Mouse (Mus musculus) embryonic facial prominence, embryonic 12.5 days (tissue): Measurements from ENCODE around the gene Cntfr. TPM values are rescaled to one million over a fixed set of nuclear protein-coding genes. Genes with fewer than 3 reads are reported as not detected.

ENCODE experiments used
- ATAC-seq: fragments of 200-750 bp; cut with Nextera tagmentation; 2 replicates; pipeline ENCODE4 v1.8.0; 2017; ENCODE audit not compliant: insufficient number of reproducible peaks, insufficient read depth, low FRiP score, low TSS enrichment
- H3K27ac ChIP-seq: fragments of 300-500 bp; sonication (generic); 2 replicates; pipeline ENCODE4 v1.5.1; 2016; ENCODE audit warnings: mild to moderate bottlenecking
- H3K27me3 ChIP-seq: fragments of 300-500 bp; sonication (generic); 2 replicates; pipeline ENCODE4 v1.6.1; 2016; ENCODE audit warnings: mild to moderate bottlenecking, moderate library complexity
- H3K36me3 ChIP-seq: fragments of 300-500 bp; sonication (generic); 2 replicates; pipeline ENCODE4 v1.6.1; 2016; ENCODE audit warnings: mild to moderate bottlenecking
- H3K4me1 ChIP-seq: fragments of 300-500 bp; sonication (generic); 2 replicates; pipeline ENCODE4 v1.6.1; 2016
- H3K4me2 ChIP-seq: fragments of 300-500 bp; sonication (generic); replicated peaks from 2 replicates; pipeline ENCODE4 v1.6.1; 2016; ENCODE audit warnings: mild to moderate bottlenecking, moderate library complexity
- H3K4me3 ChIP-seq: fragments of 300-500 bp; sonication (generic); 2 replicates; pipeline ENCODE4 v1.5.1; 2016; ENCODE audit warnings: mild to moderate bottlenecking
- H3K9ac ChIP-seq: fragments of 300-500 bp; sonication (generic); 2 replicates; pipeline ENCODE4 v1.6.1; 2016; ENCODE audit warnings: mild to moderate bottlenecking, moderate library complexity
- H3K9me3 ChIP-seq: fragments of 300-500 bp; sonication (generic); 2 replicates; pipeline ENCODE4 v1.6.1; 2016; ENCODE audit warnings: mild to moderate bottlenecking, moderate library complexity
- WGBS: fragments of 180-500 bp; shearing (Covaris S2); methylation state at CpG from one replicate; pipeline ENCODE4 v1.1.7; 2016; 5-methylcytosine and 5-hydroxymethylcytosine counted together
- polyA plus RNA-seq: library from polyadenylated mRNA; unstranded; fragments of >200 nt; fragmentation: Nextera tagmentation; extraction: Ambion mirVana; gene quantifications from 2 replicates; pipeline ENCODE4 v1.2.1, GENCODE M21; 2016

Gene Cntfr
- polyA plus RNA-seq, 1 experiment from 2014 or later = 14.9 TPM

GRCm38 (mm10) chr4:41673186-41673585 is 23.7 kb downstream of the Cntfr start:
- no peak overlapping the region for H3K4me3 ChIP-seq
- peaks cover 37% of the 10 kb centered on the region for H3K4me1 ChIP-seq
- H3K27me3 ChIP-seq = no peaks in the 10 kb centered on the region
- H3K36me3 ChIP-seq = 0 out of 2 replicates have a peak, but pooled peaks cover 4% of the 10 kb centered on the region
- no peak overlapping the region for H3K4me2 ChIP-seq
- WGBS = 66% methylated on average over 19 of the region's 19 CpGs
- no peaks in the 10 kb centered on the region for H3K9me3 ChIP-seq
- ATAC-seq = no peak
- no peak overlapping the region for H3K9ac ChIP-seq
- no peak overlapping the region for H3K27ac ChIP-seq

GRCm38 (mm10) chr4:41672522-41672963 is 24.3 kb downstream of the Cntfr start:
- Histone ChIP-seq H3K9ac (no peak overlapping the region), H3K4me3 (no peak overlapping the region), H3K4me1 (peaks cover 33% of the 10 kb centered on the region), H3K36me3 (0 out of 2 replicates have a peak, but pooled peaks cover 4% of the 10 kb centered on the region), H3K27me3 (no peaks in the 10 kb centered on the region), H3K27ac (0 out of 2 replicates have a peak overlapping the region, but pooled peaks have one; percentile 26), H3K9me3 (no peaks in the 10 kb centered on the region), H3K4me2 (no peak overlapping the region)
- ATAC-seq = 0 out of 2 replicates have a peak, but pooled peaks have one; percentile 4
- 39% methylated on average over 8 of the region's 8 CpGs for WGBS

GRCm38 (mm10) chr4:41671963-41672480 is 24.9 kb downstream of the Cntfr start:
- H3K4me2 ChIP-seq = 0 out of 2 replicates have a peak overlapping the region, but pooled peaks have one; percentile 8
- 0 out of 2 replicates have a peak overlapping the region, but pooled peaks have one; percentile 26 for H3K27ac ChIP-seq
- no peaks in the 10 kb centered on the region for H3K27me3 ChIP-seq
- H3K36me3 ChIP-seq = 0 out of 2 replicates have a peak, but pooled peaks cover 4% of the 10 kb centered on the region
- peaks cover 28% of the 10 kb centered on the region for H3K4me1 ChIP-seq
- no peak overlapping the region for H3K4me3 ChIP-seq
- WGBS = 11% methylated on average over 8 of the region's 8 CpGs
- H3K9me3 ChIP-seq = no peaks in the 10 kb centered on the region
- H3K9ac ChIP-seq = no peak overlapping the region
- ATAC-seq = peak; percentile 44; the same call in 1 of the 2 replicates

DNA sequence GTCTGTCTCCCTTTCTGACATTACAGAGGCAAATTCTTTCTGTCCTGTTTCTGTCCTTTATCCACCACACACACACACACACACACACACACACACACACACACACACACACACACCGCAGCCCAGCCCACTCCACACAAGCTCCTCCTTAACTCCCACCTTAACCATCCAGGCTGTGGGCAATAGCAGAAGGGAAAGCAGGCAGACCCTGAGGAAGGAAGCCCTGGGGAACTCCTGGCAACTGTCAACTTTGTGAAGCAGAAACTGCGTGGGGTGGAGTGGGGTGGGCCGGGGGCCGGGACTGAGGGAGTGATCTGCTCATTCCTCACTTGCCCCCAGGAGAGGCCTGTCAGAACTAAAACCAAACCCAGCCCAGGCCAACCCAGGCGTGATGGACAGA is 25.4 kb downstream of the Cntfr start:
- no peak for ATAC-seq
- Histone ChIP-seq H3K9ac (no peak overlapping the region), H3K36me3 (0 out of 2 replicates have a peak, but pooled peaks cover 4% of the 10 kb centered on the region), H3K4me3 (no peak overlapping the region), H3K27me3 (no peaks in the 10 kb centered on the region), H3K27ac (no peak overlapping the region), H3K4me1 (peaks cover 27% of the 10 kb centered on the region), H3K9me3 (no peaks in the 10 kb centered on the region), H3K4me2 (no peak overlapping the region)
- WGBS = 27% methylated on average over 5 of the region's 5 CpGs

- Histone ChIP-seq H3K9me3 (no peaks in the 10 kb centered on the region), H3K4me1 (peaks cover 23% of the 10 kb centered on the region), H3K27me3 (no peaks in the 10 kb centered on the region), H3K36me3 (0 out of 2 replicates have a peak, but pooled peaks cover 4% of the 10 kb centered on the region), H3K9ac (no peak overlapping the region), H3K27ac (no peak overlapping the region), H3K4me2 (no peak overlapping the region), H3K4me3 (no peak overlapping the region)
- no peak for ATAC-seq
- WGBS = 84% methylated on average over 18 of the region's 18 CpGs
Observed at GRCm38 (mm10) chr4:41670836-41671235, 26.1 kb downstream of the Cntfr start.

DNA sequence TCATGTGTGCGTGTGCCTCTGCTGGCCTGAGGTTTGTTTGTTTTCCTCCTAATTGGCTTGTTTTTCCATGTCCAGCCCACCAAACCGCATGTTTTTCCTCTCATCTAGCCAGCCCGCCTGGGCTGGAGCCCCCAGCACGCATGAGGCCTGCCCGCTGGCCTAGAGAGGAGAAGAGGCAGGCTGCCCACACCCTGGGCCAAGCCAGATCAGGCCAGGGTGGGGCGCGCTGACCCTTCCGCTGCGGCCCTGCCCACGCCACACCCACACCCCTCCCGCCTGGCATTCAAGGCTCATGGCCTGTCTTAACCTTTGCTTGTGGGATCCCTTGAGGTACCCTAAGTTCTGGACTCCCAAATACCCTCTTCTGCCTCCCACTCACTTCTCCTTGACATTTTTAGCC is 30.2 kb downstream of the Cntfr start:
- Histone ChIP-seq H3K4me3 (no peak overlapping the region), H3K27me3 (peaks cover 3% of the 10 kb centered on the region; the same call in 1 of the 2 replicates), H3K36me3 (0 out of 2 replicates have a peak, but pooled peaks cover 7% of the 10 kb centered on the region), H3K4me2 (no peak overlapping the region), H3K9me3 (no peaks in the 10 kb centered on the region), H3K4me1 (peaks cover 48% of the 10 kb centered on the region), H3K9ac (no peak overlapping the region), H3K27ac (no peak overlapping the region)
- no peak for ATAC-seq
- 74% methylated on average over 11 of the region's 11 CpGs for WGBS

DNA sequence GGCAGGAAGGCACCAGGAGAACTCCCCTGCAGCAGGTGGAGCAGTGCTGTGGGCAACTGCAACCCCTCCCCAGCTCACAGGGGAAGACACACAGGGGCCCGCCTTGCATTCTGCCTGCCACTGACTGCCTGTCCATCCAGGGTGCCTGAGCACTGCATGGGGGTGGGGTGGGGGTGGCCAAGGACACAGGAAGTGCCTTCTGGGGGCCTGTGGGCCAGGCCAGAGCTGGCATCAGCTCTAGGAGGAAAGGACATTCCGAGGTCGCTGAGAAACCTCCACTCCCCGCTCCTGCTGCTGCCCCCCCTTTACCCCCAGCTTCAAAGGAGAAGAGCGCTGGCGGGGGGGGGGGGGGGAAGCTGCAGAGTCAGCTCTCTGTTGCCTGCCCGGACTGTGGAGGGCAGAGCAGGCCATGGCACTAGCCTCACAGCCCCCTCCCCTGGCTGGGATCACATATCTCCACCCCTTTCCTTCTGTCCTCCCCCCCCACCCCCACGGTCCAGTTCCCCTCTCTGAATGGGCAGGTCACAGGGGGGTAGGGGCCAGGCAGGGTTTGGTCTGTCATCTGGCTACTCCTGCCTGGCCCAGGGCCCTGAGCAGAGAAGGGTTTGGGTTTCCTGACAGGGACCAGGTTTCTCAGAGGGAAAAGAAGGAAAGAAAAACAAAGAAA is 31.7 kb downstream of the Cntfr start:
- Histone ChIP-seq H3K4me2 (peak overlapping the region; percentile 12), H3K4me1 (peaks cover 58% of the 10 kb centered on the region), H3K36me3 (0 out of 2 replicates have a peak, but pooled peaks cover 3% of the 10 kb centered on the region), H3K9me3 (no peaks in the 10 kb centered on the region), H3K27ac (peak overlapping the region; percentile 80), H3K9ac (peak overlapping the region; percentile 19; the same call in 1 of the 2 replicates), H3K27me3 (peaks cover 3% of the 10 kb centered on the region; the same call in 1 of the 2 replicates), H3K4me3 (no peak overlapping the region)
- 2% methylated on average over 7 of the region's 8 CpGs for WGBS
- 0 out of 2 replicates have a peak, but pooled peaks have one; percentile 22 for ATAC-seq

GRCm38 (mm10) chr4:41664533-41664932 is 32.4 kb downstream of the Cntfr start:
- Histone ChIP-seq H3K9ac (no peak overlapping the region), H3K9me3 (no peaks in the 10 kb centered on the region), H3K27ac (peak overlapping the region; percentile 80; the same call in 1 of the 2 replicates), H3K36me3 (0 out of 2 replicates have a peak, but pooled peaks cover 3% of the 10 kb centered on the region), H3K4me3 (no peak overlapping the region), H3K27me3 (peaks cover 3% of the 10 kb centered on the region; the same call in 1 of the 2 replicates), H3K4me1 (peaks cover 64% of the 10 kb centered on the region), H3K4me2 (no peak overlapping the region)
- no peak for ATAC-seq
- 22% methylated on average over 7 of the region's 7 CpGs for WGBS

DNA sequence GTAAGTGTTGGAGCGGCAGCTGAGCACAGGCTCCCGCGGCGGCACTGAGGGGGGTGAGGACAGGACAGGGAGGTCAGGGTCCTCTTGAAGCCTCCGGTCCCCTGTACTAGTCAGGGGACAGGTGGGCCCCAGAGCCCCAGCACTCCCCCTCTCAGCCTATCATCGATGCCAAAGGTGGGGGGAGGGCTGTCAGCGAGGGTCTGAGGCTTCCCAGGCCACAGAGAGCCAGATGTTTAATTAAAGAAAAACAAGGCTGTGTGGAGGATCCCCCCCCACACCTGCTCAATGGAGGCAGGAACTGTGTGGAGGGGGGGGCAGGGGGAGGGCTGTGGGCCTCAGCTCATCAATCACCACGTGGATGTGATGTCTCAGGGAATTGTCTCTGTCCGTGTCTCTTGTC is 33.3 kb downstream of the Cntfr start:
- no peak overlapping the region for H3K27ac ChIP-seq
- H3K4me1 ChIP-seq = peaks cover 73% of the 10 kb centered on the region
- no peak overlapping the region for H3K4me3 ChIP-seq
- no peak for ATAC-seq
- 0 out of 2 replicates have a peak, but pooled peaks cover 3% of the 10 kb centered on the region for H3K36me3 ChIP-seq
- WGBS = 19% methylated on average over 9 of the region's 9 CpGs
- peaks cover 3% of the 10 kb centered on the region; the same call in 1 of the 2 replicates for H3K27me3 ChIP-seq
- H3K4me2 ChIP-seq = no peak overlapping the region
- H3K9me3 ChIP-seq = no peaks in the 10 kb centered on the region
- H3K9ac ChIP-seq = no peak overlapping the region

DNA sequence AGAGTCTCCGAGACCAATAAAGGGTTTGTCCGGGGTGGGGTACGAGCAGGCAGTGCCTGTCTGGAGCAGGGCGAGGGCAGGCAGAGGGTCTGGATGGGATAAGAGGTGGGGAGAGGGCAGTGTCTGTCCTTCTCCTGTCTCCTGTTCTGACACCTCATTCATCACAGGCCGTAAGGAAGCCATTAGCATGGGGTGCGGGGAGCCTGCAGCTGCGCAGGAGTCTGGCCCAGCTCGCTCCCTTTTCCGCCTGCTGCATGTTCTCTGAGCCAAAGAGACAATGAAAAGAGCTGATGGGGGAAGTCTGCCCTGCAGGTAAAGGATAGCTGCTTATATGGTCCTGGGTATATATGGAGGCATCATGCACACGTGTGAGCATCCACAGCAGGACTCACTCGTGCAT is 34.2 kb downstream of the Cntfr start:
- H3K4me2 ChIP-seq = no peak overlapping the region
- ATAC-seq = no peak
- 0 out of 2 replicates have a peak, but pooled peaks cover 3% of the 10 kb centered on the region for H3K36me3 ChIP-seq
- H3K27me3 ChIP-seq = peaks cover 3% of the 10 kb centered on the region; the same call in 1 of the 2 replicates
- H3K4me1 ChIP-seq = peaks cover 77% of the 10 kb centered on the region
- H3K27ac ChIP-seq = no peak overlapping the region
- H3K9ac ChIP-seq = no peak overlapping the region
- H3K4me3 ChIP-seq = no peak overlapping the region
- H3K9me3 ChIP-seq = no peaks in the 10 kb centered on the region
- WGBS = 55% methylated on average over 11 of the region's 11 CpGs

DNA sequence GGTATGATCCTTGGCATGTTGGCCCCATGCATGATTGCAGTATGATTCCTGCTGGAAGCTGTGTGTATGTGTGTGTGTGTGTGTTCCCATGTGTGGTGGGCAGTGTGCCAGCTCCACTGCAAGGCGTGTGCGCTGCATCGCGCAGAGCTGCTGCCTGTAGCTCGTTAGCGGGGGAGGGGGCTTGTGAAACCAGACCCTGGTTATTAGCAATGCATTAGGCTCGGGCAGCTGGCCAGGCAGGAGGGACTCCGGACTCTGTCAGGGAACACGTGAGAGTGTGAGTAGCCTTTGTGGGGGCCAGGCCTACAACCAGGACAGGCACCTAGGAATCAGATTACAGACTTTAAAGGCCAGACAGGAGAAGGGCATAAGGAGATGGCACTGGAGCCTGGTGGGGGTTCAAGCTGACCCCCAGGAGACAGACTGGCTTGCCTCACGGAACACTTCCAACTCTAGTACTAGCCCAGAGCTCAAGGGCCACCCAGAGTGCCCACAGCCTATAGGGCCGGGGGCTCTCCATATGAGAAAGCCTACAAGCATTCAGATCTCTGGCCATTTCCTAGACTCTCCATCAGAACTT is 35.9 kb downstream of the Cntfr start:
- H3K4me3 ChIP-seq = no peak overlapping the region
- 0 out of 2 replicates have a peak, but pooled peaks cover 3% of the 10 kb centered on the region for H3K36me3 ChIP-seq
- peaks cover 76% of the 10 kb centered on the region for H3K4me1 ChIP-seq
- no peaks in the 10 kb centered on the region for H3K9me3 ChIP-seq
- peak overlapping the region; percentile 38; the same call in 1 of the 2 replicates for H3K27ac ChIP-seq
- H3K9ac ChIP-seq = no peak overlapping the region
- ATAC-seq = peak; percentile 45; the same call in 1 of the 2 replicates
- WGBS = 7% methylated on average over 11 of the region's 11 CpGs
- peaks cover 3% of the 10 kb centered on the region; the same call in 1 of the 2 replicates for H3K27me3 ChIP-seq
- H3K4me2 ChIP-seq = no peak overlapping the region
